Mouse (Mus musculus) thymus, adult 2 months (tissue): Measurements from ENCODE around the gene Immp2l. TPM values are rescaled to one million over a fixed set of nuclear protein-coding genes. Genes with fewer than 3 reads are reported as not detected.
"Not testable (repeated sequence)": the region's sequence is repeated elsewhere in the genome, so short reads cannot be mapped to it uniquely, and the experiment has no call there.

Experiments used
- DNase-seq: peaks from one replicate; pipeline ENCODE4 v3.0.0; 2021
- H3K27ac ChIP-seq: fragments of 200-500 bp; 2 replicates; pipeline ENCODE4 v1.5.1; 2012; ENCODE audit warnings: low read length, control low read depth; ENCODE audit not compliant: control insufficient read depth, insufficient read depth
- H3K27me3 ChIP-seq: fragments of 200-500 bp; 2 replicates; pipeline ENCODE4 v1.6.1; 2012; ENCODE audit warnings: mild to moderate bottlenecking, low read length, moderate library complexity, mixed read lengths; ENCODE audit not compliant: control insufficient read depth, insufficient read depth
- H3K36me3 ChIP-seq: fragments of 200-500 bp; 2 replicates; pipeline ENCODE4 v1.6.1; 2012; ENCODE audit warnings: mild to moderate bottlenecking, low read length, moderate library complexity; ENCODE audit not compliant: control insufficient read depth, insufficient read depth
- H3K4me1 ChIP-seq: fragments of 200-500 bp; replicated peaks from 2 replicates; pipeline ENCODE4 v1.6.1; 2012; ENCODE audit warnings: low read length; ENCODE audit not compliant: control insufficient read depth, insufficient read depth
- H3K4me3 ChIP-seq: fragments of 200-500 bp; 2 replicates; pipeline ENCODE4 v1.5.1; 2012; ENCODE audit warnings: mild to moderate bottlenecking, low read length, control low read depth, moderate library complexity; ENCODE audit not compliant: control insufficient read depth, insufficient read depth
- CTCF ChIP-seq: fragments of 200-500 bp; IDR thresholded peaks from 2 replicates; pipeline ENCODE4 v1.5.1; 2012; ENCODE audit warnings: mild to moderate bottlenecking, control low read depth, low read length, moderate library complexity, borderline replicate concordance; ENCODE audit not compliant: control insufficient read depth, poor library complexity, insufficient read depth; ENCODE audit errors: extremely low read depth
- POLR2A ChIP-seq: fragments of 200-500 bp; IDR thresholded peaks from 2 replicates; pipeline ENCODE4 v1.6.1; 2012; ENCODE audit warnings: mild to moderate bottlenecking, low read length, control low read depth, moderate library complexity; ENCODE audit not compliant: control insufficient read depth, poor library complexity, insufficient read depth; ENCODE audit errors: extremely low read depth
- WGBS: fragments of 180-500 bp; shearing (Covaris S2); methylation state at CpG from one replicate; pipeline ENCODE4 v1.1.7; 2018; 5-methylcytosine and 5-hydroxymethylcytosine counted together
- polyA plus RNA-seq: library from polyadenylated mRNA; depleted of rRNA; stranded (reverse); fragments of >200 nt; gene quantifications from 2 replicates; pipeline ENCODE4 v1.2.3, GENCODE M21; 2012

The Immp2l gene
- polyA plus RNA-seq, 1 experiment = 6.3 TPM

DNA sequence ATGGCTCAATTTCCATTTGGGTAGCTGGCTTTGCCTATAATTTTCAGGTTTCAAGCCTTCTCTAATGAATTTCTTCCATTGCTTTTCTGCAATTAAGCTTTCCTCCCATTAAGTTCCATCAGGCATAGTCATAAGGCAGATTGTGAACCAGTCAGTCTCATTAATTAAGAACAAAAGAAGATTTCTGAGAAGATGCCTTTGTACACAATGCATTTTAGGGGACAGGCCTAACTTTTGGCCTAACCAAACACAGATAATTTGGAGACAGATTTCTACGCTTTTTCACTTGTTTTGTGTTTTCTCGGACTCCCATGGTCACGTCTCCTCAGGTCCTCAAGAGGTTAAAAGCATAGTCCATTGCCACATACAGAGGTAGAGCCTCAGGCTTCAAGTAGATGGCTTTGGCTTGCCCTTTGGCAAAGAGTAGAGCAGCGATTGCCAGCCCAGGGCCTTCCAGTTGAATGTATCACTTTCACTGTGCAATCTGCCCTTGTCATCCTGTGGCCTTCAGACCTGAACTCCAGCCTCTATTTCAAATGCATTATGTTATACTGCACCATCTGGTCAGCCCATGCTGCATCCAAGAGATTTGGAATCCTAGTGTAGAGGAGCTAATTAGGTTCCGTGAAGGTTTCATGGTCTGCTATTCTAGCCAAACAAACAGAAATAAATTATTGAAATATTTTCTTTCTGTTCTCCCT, 750.9 kb downstream of the Immp2l start:
- no peak overlapping the region for H3K27ac ChIP-seq
- DNase-seq = no peak
- no peaks in the 10 kb centered on the region for H3K27me3 ChIP-seq
- WGBS = 97% methylated on average over 5 of the region's 5 CpGs
- H3K36me3 ChIP-seq = no peaks in the 10 kb centered on the region
- H3K4me3 ChIP-seq = no peak overlapping the region
- TF ChIP-seq CTCF (no peak), POLR2A (no peak)
- H3K4me1 ChIP-seq = no peaks in the 10 kb centered on the region

DNA sequence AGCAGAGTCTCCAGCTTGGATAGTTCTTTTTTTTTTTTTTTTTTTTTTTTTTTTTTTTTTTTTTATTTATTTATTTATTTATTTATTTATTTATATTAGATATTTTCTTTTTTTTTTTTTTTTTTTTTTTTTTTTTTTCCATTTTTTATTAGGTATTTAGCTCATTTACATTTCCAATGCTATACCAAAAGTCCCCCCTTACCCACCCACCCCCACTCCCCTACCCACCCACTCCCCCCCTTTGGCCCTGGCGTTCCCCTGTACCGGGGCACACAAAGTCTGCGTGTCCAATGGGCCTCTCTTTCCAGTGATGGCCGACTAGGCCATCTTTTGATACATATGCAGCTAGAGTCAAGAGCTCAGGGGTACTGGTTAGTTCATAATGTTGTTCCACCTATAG, 753.9 kb downstream of the Immp2l start:
- not testable (repeated sequence) for DNase-seq, H3K27me3 ChIP-seq, H3K4me3 ChIP-seq, H3K4me1 ChIP-seq, H3K36me3 ChIP-seq, H3K27ac ChIP-seq
- no CpG with 5 or more reads among the region's 4 CpGs for WGBS

GRCm38 (mm10) chr12:41793681-41794080, 769.8 kb downstream of the Immp2l start:
- not testable (repeated sequence) for H3K4me3 ChIP-seq, H3K36me3 ChIP-seq, H3K27me3 ChIP-seq, H3K4me1 ChIP-seq, H3K27ac ChIP-seq, DNase-seq
- WGBS = 94% methylated on average over 1 of the region's 1 CpGs

GRCm38 (mm10) chr12:41829517-41829916, 805.6 kb downstream of the Immp2l start:
- H3K27me3 ChIP-seq = no peaks in the 10 kb centered on the region
- TF ChIP-seq CTCF = no peak
- TF ChIP-seq POLR2A = no peak
- no peak overlapping the region for H3K27ac ChIP-seq
- 97% methylated on average over 6 of the region's 6 CpGs for WGBS
- no peaks in the 10 kb centered on the region for H3K36me3 ChIP-seq
- H3K4me3 ChIP-seq = no peak overlapping the region
- DNase-seq = no peak
- no peaks in the 10 kb centered on the region for H3K4me1 ChIP-seq

DNA sequence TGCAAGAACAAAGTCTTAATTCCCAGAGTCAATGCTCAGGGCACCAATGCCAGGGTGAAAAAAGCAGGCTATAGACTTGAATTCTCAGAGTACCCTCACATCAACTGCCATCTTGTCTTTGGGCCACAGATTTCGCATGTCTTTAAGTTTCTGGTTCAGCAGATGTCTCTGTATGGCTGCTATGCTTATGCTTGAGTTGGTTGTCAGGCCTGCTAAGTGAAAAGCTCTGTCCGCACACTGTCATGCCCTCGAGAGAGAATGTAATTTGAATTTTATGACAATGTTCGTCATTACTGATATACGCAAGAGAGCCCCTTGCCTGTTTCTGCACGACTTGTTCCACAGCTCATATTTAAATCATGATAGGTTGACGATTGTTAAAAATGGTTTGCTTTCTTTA, 807.8 kb downstream of the Immp2l start:
- no peak for DNase-seq
- Histone ChIP-seq H3K36me3 (no peaks in the 10 kb centered on the region), H3K4me3 (no peak overlapping the region), H3K4me1 (no peaks in the 10 kb centered on the region), H3K27me3 (no peaks in the 10 kb centered on the region), H3K27ac (no peak overlapping the region)
- WGBS = 96% methylated on average over 7 of the region's 7 CpGs
- TF ChIP-seq CTCF = no peak
- no peak for TF ChIP-seq POLR2A

GRCm38 (mm10) chr12:41834646-41835045, 810.8 kb downstream of the Immp2l start:
- no peak overlapping the region for H3K4me3 ChIP-seq
- TF ChIP-seq POLR2A (no peak), CTCF (no peak)
- DNase-seq = no peak
- no peaks in the 10 kb centered on the region for H3K27me3 ChIP-seq
- WGBS = 86% methylated on average over 2 of the region's 2 CpGs
- no peak overlapping the region for H3K27ac ChIP-seq
- no peaks in the 10 kb centered on the region for H3K4me1 ChIP-seq
- H3K36me3 ChIP-seq = no peaks in the 10 kb centered on the region

DNA sequence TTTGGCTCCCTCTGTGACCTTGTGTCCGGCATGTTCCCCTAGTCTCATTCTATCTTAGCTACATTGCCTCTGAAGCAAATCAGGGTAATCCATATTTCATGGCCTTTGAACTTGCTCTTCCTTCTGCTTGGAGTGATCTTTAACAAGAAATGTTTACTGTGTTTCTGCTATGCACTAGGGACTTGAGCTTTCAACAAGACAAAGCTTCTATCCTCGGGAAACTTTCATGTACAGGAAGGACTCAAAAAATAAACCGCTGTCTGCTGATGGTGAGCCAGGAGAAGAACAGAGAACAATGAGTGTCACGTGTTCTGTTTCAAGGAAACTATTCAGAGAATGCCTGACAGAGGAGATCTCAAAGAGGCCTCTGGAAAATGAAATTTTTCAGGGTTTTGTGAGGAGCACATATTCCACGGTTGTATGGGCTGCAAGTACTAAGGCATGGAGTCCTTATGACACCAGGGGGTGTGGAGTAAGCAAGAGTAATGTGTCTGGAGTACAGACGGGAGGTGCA, 814.5 kb downstream of the Immp2l start:
- Histone ChIP-seq H3K27ac (no peak overlapping the region), H3K4me3 (no peak overlapping the region), H3K27me3 (no peaks in the 10 kb centered on the region), H3K4me1 (no peaks in the 10 kb centered on the region), H3K36me3 (no peaks in the 10 kb centered on the region)
- 78% methylated on average over 6 of the region's 6 CpGs for WGBS
- TF ChIP-seq POLR2A (no peak), CTCF (no peak)
- no peak for DNase-seq
